Mouse (Mus musculus) intestine, embryonic 15.5 days (tissue): ENCODE measurements around the gene Ccr4. TPM values are rescaled to one million over a fixed set of nuclear protein-coding genes. Genes with fewer than 3 reads are reported as not detected.
A peak's percentile ranks its signal among the peaks of the same experiment; 100 is the strongest.

ENCODE experiments used
- ATAC-seq: fragments of 200-750 bp; cut with Nextera tagmentation; 2 replicates; pipeline ENCODE4 v1.8.0; 2017; ENCODE audit warnings: moderate TSS enrichment, moderate library complexity
- H3K27ac ChIP-seq: fragments of 300-500 bp; sonication (generic); 2 replicates; pipeline ENCODE4 v1.5.1; 2015; ENCODE audit warnings: mild to moderate bottlenecking, inconsistent platforms
- H3K27me3 ChIP-seq: fragments of 300-500 bp; sonication (generic); replicated peaks from 2 replicates; pipeline ENCODE4 v1.6.1; 2015; ENCODE audit warnings: inconsistent platforms
- H3K36me3 ChIP-seq: fragments of 300-500 bp; sonication (generic); 2 replicates; pipeline ENCODE4 v1.6.1; 2015; ENCODE audit warnings: inconsistent platforms
- H3K4me1 ChIP-seq: fragments of 300-500 bp; sonication (generic); replicated peaks from 2 replicates; pipeline ENCODE4 v1.6.1; 2015; ENCODE audit warnings: inconsistent platforms
- H3K4me2 ChIP-seq: fragments of 300-500 bp; sonication (generic); replicated peaks from 2 replicates; pipeline ENCODE4 v1.6.1; 2015; ENCODE audit warnings: mild to moderate bottlenecking, inconsistent platforms
- H3K4me3 ChIP-seq: fragments of 300-500 bp; sonication (generic); replicated peaks from 2 replicates; pipeline ENCODE4 v1.5.1; 2015; ENCODE audit warnings: inconsistent platforms
- H3K9ac ChIP-seq: fragments of 300-500 bp; sonication (generic); 2 replicates; pipeline ENCODE4 v1.6.1; 2015; ENCODE audit warnings: inconsistent platforms
- H3K9me3 ChIP-seq: fragments of 300-500 bp; sonication (generic); 2 replicates; pipeline ENCODE4 v1.6.1; 2016; ENCODE audit warnings: inconsistent platforms
- WGBS: fragments of 180-500 bp; shearing (Covaris S2); methylation state at CpG from one replicate; pipeline ENCODE4 v1.1.7; 2015; 5-methylcytosine and 5-hydroxymethylcytosine counted together
- polyA plus RNA-seq: library from polyadenylated mRNA; unstranded; fragments of >200 nt; fragmentation: Nextera tagmentation; extraction: Ambion mirVana; gene quantifications from 2 replicates; pipeline ENCODE4 v1.2.1, GENCODE M21; 2015

The Ccr4 gene
- polyA plus RNA-seq, result 0.56 and 0.63 TPM in 2 replicates

- no peaks in the 10 kb centered on the region for H3K36me3 ChIP-seq
- no peak for ATAC-seq
- no peak within 1 kb of the TSS for H3K9ac ChIP-seq
- H3K4me3 ChIP-seq, result no peak within 1 kb of the TSS
- no peak within 1 kb of the TSS for H3K27ac ChIP-seq
- no peak within 1 kb of the TSS for H3K4me2 ChIP-seq
- H3K27me3 ChIP-seq, result no peaks in the 10 kb centered on the region
- 77% methylated on average over 9 of the region's 9 CpGs for WGBS
- no peaks in the 10 kb centered on the region for H3K9me3 ChIP-seq
- no peaks in the 10 kb centered on the region for H3K4me1 ChIP-seq
Observed at GRCm38 (mm10) chr9:114504816-114505215, at the start of gene Ccr4. Ccr4 (minus strand) TSS chr9:114504916.

GRCm38 (mm10) chr9:114553828-114554227 is 49.1 kb upstream of the Ccr4 start:
- H3K4me1 ChIP-seq, result peaks cover 26% of the 10 kb centered on the region
- no peaks in the 10 kb centered on the region for H3K9me3 ChIP-seq
- no peak for ATAC-seq
- H3K36me3 ChIP-seq, result no peaks in the 10 kb centered on the region
- 0 out of 2 replicates have a peak, but pooled peaks cover under 1% of the 10 kb centered on the region for H3K27me3 ChIP-seq
- H3K4me3 ChIP-seq, result no peak overlapping the region
- H3K4me2 ChIP-seq, result no peak overlapping the region
- 0 out of 2 replicates have a peak overlapping the region, but pooled peaks have one; percentile 45 for H3K27ac ChIP-seq
- H3K9ac ChIP-seq, result no peak overlapping the region

- Histone ChIP-seq H3K4me1 (peaks cover 29% of the 10 kb centered on the region), H3K27ac (peak overlapping the region; percentile 36; the same call in 1 of the 2 replicates), H3K36me3 (no peaks in the 10 kb centered on the region), H3K4me2 (0 out of 2 replicates have a peak overlapping the region, but pooled peaks have one; percentile 6), H3K9me3 (no peaks in the 10 kb centered on the region), H3K4me3 (no peak overlapping the region), H3K27me3 (no peaks in the 10 kb centered on the region), H3K9ac (no peak overlapping the region)
- 26% methylated on average over 6 of the region's 6 CpGs for WGBS
- ATAC-seq, result no peak
Observed at GRCm38 (mm10) chr9:114550033-114550432, 45.3 kb upstream of the Ccr4 start.

- no peak overlapping the region for H3K9ac ChIP-seq
- no peaks in the 10 kb centered on the region for H3K27me3 ChIP-seq
- no peaks in the 10 kb centered on the region for H3K36me3 ChIP-seq
- H3K4me2 ChIP-seq, result no peak overlapping the region; the same call in 1 of the 2 replicates
- H3K27ac ChIP-seq, result 0 out of 2 replicates have a peak overlapping the region, but pooled peaks have one; percentile 5
- WGBS, result 32% methylated on average over 5 of the region's 5 CpGs
- no peaks in the 10 kb centered on the region for H3K9me3 ChIP-seq
- no peak overlapping the region for H3K4me3 ChIP-seq
- peaks cover 31% of the 10 kb centered on the region for H3K4me1 ChIP-seq
- no peak for ATAC-seq
Observed at GRCm38 (mm10) chr9:114549117-114549516, 44.4 kb upstream of the Ccr4 start.

- H3K27me3 ChIP-seq, result no peaks in the 10 kb centered on the region
- peak overlapping the region; percentile 40 for H3K4me2 ChIP-seq
- no peaks in the 10 kb centered on the region for H3K9me3 ChIP-seq
- peaks cover 36% of the 10 kb centered on the region for H3K4me1 ChIP-seq
- no peaks in the 10 kb centered on the region for H3K36me3 ChIP-seq
- WGBS, result 37% methylated on average over 4 of the region's 4 CpGs
- no peak for ATAC-seq
- peak overlapping the region; percentile 88 for H3K27ac ChIP-seq
- H3K4me3 ChIP-seq, result no peak overlapping the region
- no peak overlapping the region for H3K9ac ChIP-seq
Observed at GRCm38 (mm10) chr9:114548496-114548895, 43.8 kb upstream of the Ccr4 start.

DNA sequence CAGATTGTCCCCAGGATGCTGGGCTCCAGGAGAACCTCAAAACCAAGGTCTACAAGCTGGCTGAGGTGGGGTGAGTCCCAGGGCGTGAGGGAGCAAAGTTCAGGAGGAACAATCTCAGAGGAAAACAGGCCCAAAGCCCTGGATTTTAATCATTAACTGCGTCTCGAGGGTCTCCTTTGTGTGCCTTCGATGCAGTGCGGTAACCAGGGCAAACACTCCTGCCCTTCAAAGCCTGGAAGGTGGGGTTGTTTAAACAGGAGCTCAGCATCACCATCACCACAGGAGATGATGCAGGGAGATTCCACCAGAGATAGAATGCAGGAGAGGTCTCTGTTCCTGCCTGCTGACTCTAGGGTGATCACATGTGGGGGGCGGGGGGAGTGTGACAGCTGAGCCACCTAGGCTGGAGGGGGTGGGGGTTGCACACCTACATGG is 42.9 kb upstream of the Ccr4 start:
- no peaks in the 10 kb centered on the region for H3K27me3 ChIP-seq
- no peak overlapping the region for H3K9ac ChIP-seq
- WGBS, result 47% methylated on average over 6 of the region's 6 CpGs
- ATAC-seq, result peak; percentile 80
- H3K4me2 ChIP-seq, result peak overlapping the region; percentile 47
- no peak overlapping the region for H3K4me3 ChIP-seq
- no peaks in the 10 kb centered on the region for H3K36me3 ChIP-seq
- H3K4me1 ChIP-seq, result peaks cover 36% of the 10 kb centered on the region
- H3K9me3 ChIP-seq, result no peaks in the 10 kb centered on the region
- H3K27ac ChIP-seq, result peak overlapping the region; percentile 88

GRCm38 (mm10) chr9:114546765-114547164 is 42.0 kb upstream of the Ccr4 start:
- WGBS, result 53% methylated on average over 12 of the region's 12 CpGs
- Histone ChIP-seq H3K4me3 (no peak overlapping the region), H3K4me1 (peaks cover 36% of the 10 kb centered on the region), H3K27ac (peak overlapping the region; percentile 88), H3K4me2 (peak overlapping the region; percentile 47; the same call in 1 of the 2 replicates), H3K9me3 (no peaks in the 10 kb centered on the region), H3K9ac (no peak overlapping the region), H3K27me3 (no peaks in the 10 kb centered on the region), H3K36me3 (no peaks in the 10 kb centered on the region)
- ATAC-seq, result no peak

DNA sequence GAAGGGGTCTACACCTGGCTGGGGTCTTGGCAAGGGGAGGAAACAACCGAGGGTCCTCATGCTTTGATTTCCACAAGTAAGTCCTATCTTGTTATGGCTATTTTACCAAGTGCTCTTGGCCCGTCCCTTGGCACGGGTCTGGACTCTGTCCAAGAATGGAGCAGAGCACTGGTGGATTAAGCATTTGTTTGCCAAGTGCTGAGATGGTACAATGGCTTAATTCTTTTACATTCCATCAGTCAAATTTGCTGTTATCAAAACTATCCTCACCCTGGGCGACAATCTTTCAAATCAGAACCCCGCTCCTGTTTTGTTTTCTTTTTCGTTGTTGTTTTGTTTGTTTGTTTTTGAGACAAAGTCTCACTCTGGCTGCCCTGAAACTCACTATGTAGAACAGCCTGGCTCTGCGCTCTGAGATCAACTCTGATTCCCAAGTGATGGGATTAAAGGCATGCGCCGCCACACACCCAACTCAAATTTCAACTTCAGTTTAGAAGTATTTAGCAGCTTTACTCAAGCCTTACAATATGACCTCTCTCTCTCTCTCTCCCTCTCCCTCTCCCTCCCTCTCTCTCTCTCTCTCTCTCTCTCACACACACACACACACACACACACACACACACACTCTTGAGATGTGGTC is 40.2 kb upstream of the Ccr4 start:
- no peaks in the 10 kb centered on the region for H3K27me3 ChIP-seq
- ATAC-seq, result no peak

GRCm38 (mm10) chr9:114543882-114544753 is 39.4 kb upstream of the Ccr4 start:
- peak overlapping the region; percentile 43 for H3K4me2 ChIP-seq
- H3K4me1 ChIP-seq, result peaks cover 37% of the 10 kb centered on the region
- 0 out of 2 replicates have a peak overlapping the region, but pooled peaks have one; percentile 88 for H3K27ac ChIP-seq
- no peaks in the 10 kb centered on the region for H3K36me3 ChIP-seq
- ATAC-seq, result peak; percentile 65
- no peak overlapping the region for H3K4me3 ChIP-seq
- H3K9me3 ChIP-seq, result no peaks in the 10 kb centered on the region
- WGBS, result 51% methylated on average over 16 of the region's 17 CpGs
- no peaks in the 10 kb centered on the region for H3K27me3 ChIP-seq
- H3K9ac ChIP-seq, result no peak overlapping the region

More for the DNA sequence above, 40.2 kb upstream of the Ccr4 start:
- H3K27ac ChIP-seq, result peak overlapping the region; percentile 88
- peaks cover 40% of the 10 kb centered on the region for H3K4me1 ChIP-seq
- no peaks in the 10 kb centered on the region for H3K9me3 ChIP-seq
- H3K36me3 ChIP-seq, result no peaks in the 10 kb centered on the region
- 33% methylated on average over 9 of the region's 9 CpGs for WGBS
- no peak overlapping the region for H3K4me3 ChIP-seq
- H3K9ac ChIP-seq, result no peak overlapping the region
- peak overlapping the region; percentile 43 for H3K4me2 ChIP-seq

- Histone ChIP-seq H3K36me3 (no peaks in the 10 kb centered on the region), H3K27ac (0 out of 2 replicates have a peak overlapping the region, but pooled peaks have one; percentile 1), H3K9me3 (no peaks in the 10 kb centered on the region), H3K4me3 (no peak overlapping the region), H3K4me2 (no peak overlapping the region), H3K9ac (no peak overlapping the region), H3K4me1 (peaks cover 39% of the 10 kb centered on the region), H3K27me3 (no peaks in the 10 kb centered on the region)
- ATAC-seq, result peak; percentile 55
- 28% methylated on average over 1 of the region's 1 CpGs for WGBS
Observed at GRCm38 (mm10) chr9:114541279-114541741, 36.6 kb upstream of the Ccr4 start.

GRCm38 (mm10) chr9:114538996-114539563 is 34.4 kb upstream of the Ccr4 start:
- Histone ChIP-seq H3K4me3 (no peak overlapping the region), H3K4me1 (peaks cover 23% of the 10 kb centered on the region), H3K27me3 (no peaks in the 10 kb centered on the region), H3K4me2 (no peak overlapping the region), H3K9me3 (no peaks in the 10 kb centered on the region), H3K27ac (no peak overlapping the region), H3K36me3 (no peaks in the 10 kb centered on the region), H3K9ac (no peak overlapping the region)
- ATAC-seq, result no peak
- 59% methylated on average over 7 of the region's 7 CpGs for WGBS

GRCm38 (mm10) chr9:114536628-114537027 is 31.9 kb upstream of the Ccr4 start:
- Histone ChIP-seq H3K4me3 (no peak overlapping the region), H3K27me3 (no peaks in the 10 kb centered on the region), H3K27ac (no peak overlapping the region), H3K4me1 (peaks cover 18% of the 10 kb centered on the region), H3K36me3 (no peaks in the 10 kb centered on the region), H3K4me2 (no peak overlapping the region), H3K9ac (0 out of 2 replicates have a peak overlapping the region, but pooled peaks have one; percentile 3), H3K9me3 (no peaks in the 10 kb centered on the region)
- ATAC-seq, result peak; percentile 45
- WGBS, result 32% methylated on average over 2 of the region's 2 CpGs
